Mouse (Mus musculus): ENCODE results near the gene Capn7.

Capn7 gene

GRCm38 (mm10) chr14:31365350-31365749 is 28.9 kb downstream of the Capn7 start:
- peak; percentile 64 for DNase-seq (ENCODE audit: low read depth, low spot score)

- no peak for DNase-seq (ENCODE audit: low read depth, low spot score)
Observed at GRCm38 (mm10) chr14:31367951-31368350, 31.5 kb downstream of the Capn7 start.

- DNase-seq (ENCODE audit: low read depth, low spot score): no peak
Observed at GRCm38 (mm10) chr14:31369377-31369776, 32.9 kb downstream of the Capn7 start.

GRCm38 (mm10) chr14:31374390-31374789 is 38.0 kb downstream of the Capn7 start:
- DNase-seq (ENCODE audit: low read depth, low spot score): no peak

GRCm38 (mm10) chr14:31376331-31376730 is 39.9 kb downstream of the Capn7 start:
- no peak for DNase-seq (ENCODE audit: low read depth, low spot score)

GRCm38 (mm10) chr14:31382276-31382675 is 45.8 kb downstream of the Capn7 start:
- no peak for DNase-seq (ENCODE audit: low read depth, low spot score)

- DNase-seq (ENCODE audit: low read depth, low spot score): no peak
Observed at GRCm38 (mm10) chr14:31383470-31384050, 47.1 kb downstream of the Capn7 start.

GRCm38 (mm10) chr14:31384366-31385323 is 48.2 kb downstream of the Capn7 start:
- DNase-seq (ENCODE audit: low read depth, low spot score): no peak

GRCm38 (mm10) chr14:31385406-31385805 is 49.0 kb downstream of the Capn7 start:
- DNase-seq (ENCODE audit: low read depth, low spot score): no peak

- peak; percentile 74 for DNase-seq (ENCODE audit: low read depth, low spot score)
Observed at GRCm38 (mm10) chr14:31385977-31386697, 49.7 kb downstream of the Capn7 start.

GRCm38 (mm10) chr14:31387301-31387981 is 51.0 kb downstream of the Capn7 start:
- no peak for DNase-seq (ENCODE audit: low read depth, low spot score)

- DNase-seq (ENCODE audit: low read depth, low spot score): no peak
Observed at GRCm38 (mm10) chr14:31388086-31388872, 51.8 kb downstream of the Capn7 start.

GRCm38 (mm10) chr14:31389421-31390147 is 53.1 kb downstream of the Capn7 start:
- no peak for DNase-seq (ENCODE audit: low read depth, low spot score)

- no peak for DNase-seq (ENCODE audit: low read depth, low spot score)
Observed at GRCm38 (mm10) chr14:31392300-31392699, 55.9 kb downstream of the Capn7 start.

- no peak for DNase-seq (ENCODE audit: low read depth, low spot score)
Observed at GRCm38 (mm10) chr14:31392873-31393545, 56.6 kb downstream of the Capn7 start.

- DNase-seq (ENCODE audit: low read depth, low spot score): no peak
Observed at GRCm38 (mm10) chr14:31393546-31393890, 57.1 kb downstream of the Capn7 start.

- no peak for DNase-seq (ENCODE audit: low read depth, low spot score)
Observed at GRCm38 (mm10) chr14:31393936-31394630, 57.6 kb downstream of the Capn7 start.

- DNase-seq (ENCODE audit: low read depth, low spot score): no peak
Observed at GRCm38 (mm10) chr14:31394822-31395532, 58.5 kb downstream of the Capn7 start.

Measured in mesoderm, embryonic 11.5 days (tissue).